Comparison of ENCODE assay signal across 14 mouse cellular contexts in genomic region chr4:82360081-82360511, GRCm38 (mm10).
DNase-seq lines count a peak whose midpoint lies in the region; ATAC-seq and TF ChIP-seq lines count a peak whose summit lies in the region.
"Had no signal": no experiment of that assay in that cellular context is flagged by ENCODE, and none has a peak within 500 bp of the region (broad histone marks: within the 10 kb centered on the region; RNA-seq: fewer than 3 reads in every experiment).

No protein-coding gene starts in this region.

- no peak for TF ChIP-seq CTCF in heart, postnatal 0 days (IDR thresholded peaks at IDR 0.05; ENCODE audit: low read depth)

- no peak for TF ChIP-seq EP300 in heart, postnatal 0 days (IDR thresholded peaks at IDR 0.05; ENCODE audit: low read depth)

- no peaks in the 10 kb centered on the region for H3K9me3 ChIP-seq in forebrain, embryonic 10.5 days
- H3K9me3 ChIP-seq in heart, postnatal 0 days (replicated peaks; ENCODE audit: control insufficient read depth, low read length), result no peaks in the 10 kb centered on the region
- H3K9me3 ChIP-seq: hindbrain, embryonic 10.5 days had no signal

- H3K4me1 ChIP-seq in forebrain, embryonic 10.5 days, result peaks cover 12% of the 10 kb centered on the region
- peaks cover 38% of the 10 kb centered on the region for H3K4me1 ChIP-seq in heart, postnatal 0 days (ENCODE audit: control insufficient read depth, insufficient read depth)
- H3K4me1 ChIP-seq: hindbrain, embryonic 10.5 days had no signal

- intact Hi-C loops in heart, postnatal 14 days (cut with DNase I), result no loop called here
- intact Hi-C loops in left cerebral cortex, postnatal 4 days (cut with DNase I), result no loop called here

- 38% methylated on average over 4 of the region's 4 CpGs for WGBS in forebrain, embryonic 10.5 days
- WGBS in heart, postnatal 0 days, result 60% methylated on average over 4 of the region's 4 CpGs

- H3K27me3 ChIP-seq in forebrain, embryonic 10.5 days (ENCODE audit: poor library complexity, severe bottlenecking), result no peaks in the 10 kb centered on the region
- no peaks in the 10 kb centered on the region for H3K27me3 ChIP-seq in heart, postnatal 0 days (ENCODE audit: control insufficient read depth, insufficient read depth, low read length)

- peaks cover 11% of the 10 kb centered on the region; the same call in 1 of the 2 replicates for H3K36me3 ChIP-seq in forebrain, embryonic 10.5 days (replicated peaks)
- peaks cover 16% of the 10 kb centered on the region; the same call in 1 of the 2 replicates for H3K36me3 ChIP-seq in heart, postnatal 0 days (replicated peaks; ENCODE audit: control insufficient read depth, insufficient read depth, low read length)
- H3K36me3 ChIP-seq: hindbrain, embryonic 10.5 days had no signal

- DNase-seq in heart, adult 11 months, result peak; percentile 95
- no peak for DNase-seq in heart, postnatal 14 days
- DNase-seq in left cerebral cortex, postnatal 4 days, result peak; percentile 21
- DNase-seq in left cerebral cortex, adult 18-20 months (ENCODE audit: low spot score in 2 of 2), result no peak
- no peak for DNase-seq in forebrain, embryonic 10.5 days (ENCODE audit: extremely low spot score, low spot score)
- no peak for DNase-seq in heart, postnatal 0 days (ENCODE audit: low spot score)
- no peak for DNase-seq in right cerebral cortex, postnatal 25 days
- DNase-seq: kidney, postnatal 10 days; right cerebral cortex, adult 18-20 months had no signal

- H3K4me2 ChIP-seq in heart, postnatal 0 days (ENCODE audit: low read depth, low read length), result no peak overlapping the region
- H3K4me2 ChIP-seq: liver, embryonic 11.5 days had no signal

- H3K27ac ChIP-seq in forebrain, embryonic 10.5 days, result peak overlapping the region; percentile 66; the same call in 1 of the 2 replicates
- H3K27ac ChIP-seq in heart, postnatal 0 days (ENCODE audit: low read depth), result 0 out of 2 replicates have a peak overlapping the region, but pooled peaks have one; percentile 20
- H3K27ac ChIP-seq: hindbrain, embryonic 10.5 days had no signal

- H3K4me3 ChIP-seq in forebrain, embryonic 10.5 days, result no peak overlapping the region
- no peak overlapping the region for H3K4me3 ChIP-seq in heart, postnatal 0 days (ENCODE audit: low read depth, low read length)
- H3K4me3 ChIP-seq: hindbrain, embryonic 10.5 days had no signal

- no peak overlapping the region for H3K9ac ChIP-seq in heart, postnatal 0 days (replicated peaks; ENCODE audit: low read depth, low read length)

- ATAC-seq in heart, postnatal 0 days (ENCODE audit: insufficient read depth, low read depth), result no peak
- ATAC-seq: activated CD4-positive, CD25-positive, alpha-beta regulatory T cell, adult 4 months; intestine, embryonic 16.5 days; midbrain, embryonic 16.5 days had no signal

Comparison
In these comparisons a context has a peak if more than half of its experiments do, and no peak if none do; other contexts are left out.
1. DNase-seq: peak in heart, adult 11 months (single experiment) and left cerebral cortex, postnatal 4 days (single experiment); none in heart, postnatal 14 days (0 of 2), left cerebral cortex, adult 18-20 months (0 of 2), forebrain, embryonic 10.5 days (single experiment), heart, postnatal 0 days (single experiment) and right cerebral cortex, postnatal 25 days (single experiment).